In the genomic region with DNA sequence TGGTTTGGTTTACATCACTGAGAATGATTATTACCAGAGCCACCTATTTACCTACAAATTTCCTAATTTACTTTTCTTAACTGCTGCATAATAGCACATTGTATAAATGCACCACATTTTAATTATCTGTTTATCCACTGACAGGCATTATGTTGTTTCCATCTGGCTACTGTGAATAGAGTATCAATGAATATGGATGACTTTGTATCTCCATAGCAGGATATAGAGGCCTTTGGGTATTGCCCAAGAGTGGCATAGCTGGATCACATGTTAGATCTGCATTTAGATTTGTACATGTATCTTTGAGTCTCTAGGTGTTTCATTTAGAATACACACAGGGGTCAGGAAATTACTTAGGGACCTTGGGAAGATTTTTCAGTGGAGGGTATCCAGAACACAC, we compare ENCODE assay signal across 11 mouse cellular contexts.
"Had no signal": no experiment of that assay in that cellular context is flagged by ENCODE, and none has a peak within 500 bp of the region (broad histone marks: within the 10 kb centered on the region; RNA-seq: fewer than 3 reads in every experiment).

No protein-coding gene starts in this region.

- H3K9ac ChIP-seq: limb, embryonic 13.5 days; liver, embryonic 14.5 days; neural tube, embryonic 13.5 days had no signal

- H3K4me2 ChIP-seq: limb, embryonic 13.5 days; neural tube, embryonic 13.5 days had no signal

- H3K4me3 ChIP-seq: limb, embryonic 13.5 days; neural tube, embryonic 13.5 days had no signal

- H3K27ac ChIP-seq: limb, embryonic 13.5 days; liver, embryonic 14.5 days; neural tube, embryonic 13.5 days had no signal

- DNase-seq: kidney, postnatal 10 days; left cerebral cortex, postnatal 4 days; lung, adult 18-20 months; retina, postnatal 1 day; right cerebral cortex, postnatal 4 days; spleen, adult 18-20 months; thymus, adult 18-20 months; thymus, postnatal 14 days had no signal

- H3K9me3 ChIP-seq: limb, embryonic 13.5 days; neural tube, embryonic 13.5 days had no signal

- H3K4me1 ChIP-seq: limb, embryonic 13.5 days; neural tube, embryonic 13.5 days had no signal

- H3K27me3 ChIP-seq: limb, embryonic 13.5 days; neural tube, embryonic 13.5 days had no signal

- H3K36me3 ChIP-seq: limb, embryonic 13.5 days; neural tube, embryonic 13.5 days had no signal
